Mouse (Mus musculus) cerebellum, adult 2 months (tissue): ENCODE data around the gene Akr7a5. TPM values are rescaled to one million over a fixed set of nuclear protein-coding genes. Genes with fewer than 3 reads are reported as not detected.

Experiments
- DNase-seq, 2 experiments: peaks; one replicate each; pipeline ENCODE4 v3.0.0; 2021
- H3K27ac ChIP-seq: fragments of 200-500 bp; 2 replicates; pipeline ENCODE4 v1.5.1; 2012; ENCODE audit warnings: low read length, control low read depth, inconsistent platforms; ENCODE audit not compliant: insufficient read depth
- H3K27me3 ChIP-seq: fragments of 200-500 bp; 2 replicates; pipeline ENCODE4 v1.6.1; 2012; ENCODE audit warnings: inconsistent platforms, mild to moderate bottlenecking, low read length, moderate library complexity; ENCODE audit not compliant: control insufficient read depth, insufficient read depth
- H3K4me1 ChIP-seq: fragments of 200-500 bp; 2 replicates; pipeline ENCODE4 v1.6.1; 2011; ENCODE audit warnings: low read length; ENCODE audit not compliant: control insufficient read depth, insufficient read depth
- H3K4me3 ChIP-seq: fragments of 200-500 bp; replicated peaks from 2 replicates; pipeline ENCODE3; 2011; ENCODE audit warnings: mild to moderate bottlenecking, low read depth, low read length, control low read depth; ENCODE audit not compliant: insufficient read depth
- CTCF ChIP-seq: fragments of 200-500 bp; IDR thresholded peaks from 2 replicates; pipeline ENCODE4 v1.5.1; 2011; ENCODE audit warnings: low read depth, mild to moderate bottlenecking, control low read depth, low read length, moderate library complexity, borderline replicate concordance; ENCODE audit not compliant: insufficient read depth
- POLR2A ChIP-seq: fragments of 200-500 bp; IDR thresholded peaks from 2 replicates; pipeline ENCODE4 v1.6.1; 2011; ENCODE audit warnings: low read length, control low read depth, borderline replicate concordance; ENCODE audit not compliant: insufficient read depth
- WGBS: fragments of 180-500 bp; shearing (Covaris S2); methylation state at CpG from one replicate; pipeline ENCODE4 v1.1.7; 2018; 5-methylcytosine and 5-hydroxymethylcytosine counted together
- polyA plus RNA-seq: library from polyadenylated mRNA; depleted of rRNA; stranded (reverse); fragments of >200 nt; gene quantifications from 2 replicates; pipeline ENCODE4 v1.2.3, GENCODE M21; 2012; rRNA removed

The Akr7a5 gene
- polyA plus RNA-seq, 1 experiment = 22.3 TPM

- Histone ChIP-seq H3K27me3 (no peaks in the 10 kb centered on the region), H3K27ac (no peak overlapping the region), H3K4me3 (no peak overlapping the region), H3K4me1 (no peaks in the 10 kb centered on the region)
- DNase-seq = peak; percentile 29
- TF ChIP-seq CTCF (no peak), POLR2A (no peak)
- 25% methylated on average over 5 of the region's 5 CpGs for whole genome bisulfite sequencing
Measured at GRCm38 (mm10) chr4:139343718-139344117, 33.2 kb downstream of the Akr7a5 start.

- DNase-seq = no peak
- no peak overlapping the region for H3K4me3 ChIP-seq
- H3K4me1 ChIP-seq = no peaks in the 10 kb centered on the region
- no peak overlapping the region for H3K27ac ChIP-seq
- H3K27me3 ChIP-seq = no peaks in the 10 kb centered on the region
- 70% methylated on average over 23 of the region's 23 CpGs for WGBS
- TF ChIP-seq POLR2A = no peak
- no peak for TF ChIP-seq CTCF
Measured at GRCm38 (mm10) chr4:139345416-139346019, 35.0 kb downstream of the Akr7a5 start.

GRCm38 (mm10) chr4:139351931-139352711 lies 41.6 kb downstream of the Akr7a5 start, which contains the start of the genes Mrto4, Emc1 and Ubr4:
Gene Mrto4, minus strand, starts transcription at chr4:139352576.
Gene Emc1, plus strand, starts transcription at chr4:139352587.
Gene Ubr4, plus strand, starts transcription at chr4:139352609.
- TF ChIP-seq POLR2A = peak; percentile 62; the same call in 1 of the 2 replicates
- TF ChIP-seq CTCF = no peak
- H3K27me3 ChIP-seq = no peaks in the 10 kb centered on the region
- H3K4me3 ChIP-seq = peak within 1 kb of the TSS; percentile 99
- DNase-seq = peak; percentile 85 to 90
- 1% methylated on average over 64 of the region's 64 CpGs for WGBS
- H3K27ac ChIP-seq = peak within 1 kb of the TSS; percentile 95
- H3K4me1 ChIP-seq = peaks cover 3% of the 10 kb centered on the region; the same call in 1 of the 2 replicates

GRCm38 (mm10) chr4:139352832-139353231 lies 42.3 kb downstream of the Akr7a5 start:
- Histone ChIP-seq H3K4me3 (peak overlapping the region; percentile 99), H3K27ac (peak overlapping the region; percentile 95; the same call in 1 of the 2 replicates), H3K4me1 (peaks cover 3% of the 10 kb centered on the region; the same call in 1 of the 2 replicates), H3K27me3 (no peaks in the 10 kb centered on the region)
- WGBS = 0% methylated on average over 7 of the region's 7 CpGs
- no peak for TF ChIP-seq POLR2A
- TF ChIP-seq CTCF = no peak
- DNase-seq = no peak

GRCm38 (mm10) chr4:139357211-139357610 lies 46.7 kb downstream of the Akr7a5 start:
- Histone ChIP-seq H3K27me3 (no peaks in the 10 kb centered on the region), H3K4me3 (no peak overlapping the region), H3K27ac (no peak overlapping the region), H3K4me1 (no peaks in the 10 kb centered on the region)
- TF ChIP-seq CTCF (no peak), POLR2A (no peak)
- no peak for DNase-seq
- 91% methylated on average over 3 of the region's 3 CpGs for WGBS

- no peak overlapping the region for H3K27ac ChIP-seq
- no peaks in the 10 kb centered on the region for H3K4me1 ChIP-seq
- no peak for DNase-seq
- TF ChIP-seq POLR2A = no peak
- TF ChIP-seq CTCF = no peak
- no peaks in the 10 kb centered on the region for H3K27me3 ChIP-seq
- no peak overlapping the region for H3K4me3 ChIP-seq
- WGBS = 91% methylated on average over 11 of the region's 11 CpGs
Measured at GRCm38 (mm10) chr4:139360761-139361548, 50.4 kb downstream of the Akr7a5 start.

- Histone ChIP-seq H3K4me1 (no peaks in the 10 kb centered on the region), H3K27me3 (no peaks in the 10 kb centered on the region), H3K4me3 (no peak overlapping the region), H3K27ac (no peak overlapping the region)
- TF ChIP-seq POLR2A (no peak), CTCF (no peak)
- 96% methylated on average over 3 of the region's 3 CpGs for WGBS
- DNase-seq = no peak
Measured at GRCm38 (mm10) chr4:139367336-139367735, 56.8 kb downstream of the Akr7a5 start.

Other genes starting within 250 kb of the Akr7a5 start
- gene Htr6, start 235.2 kb upstream of the Akr7a5 start, polyA plus RNA-seq = 1.1 and 1.2 TPM in 2 replicates
- gene Nbl1, start 217.8 kb upstream of the Akr7a5 start, polyA plus RNA-seq = 55.0 and 63.1 TPM in 2 replicates
- 212 and 218 TPM in 2 replicates for gene Minos1, start 179.6 kb upstream of the Akr7a5 start, polyA plus RNA-seq
- gene Capzb, start 117.8 kb upstream of the Akr7a5 start, polyA plus RNA-seq = 199 and 220 TPM in 2 replicates
- gene Pqlc2, start within 50 bp of the Akr7a5 start, polyA plus RNA-seq = 42.3 and 44.4 TPM in 2 replicates
- 50.2 and 56.4 TPM in 2 replicates for gene Mrto4, start 41.8 kb downstream of the Akr7a5 start, polyA plus RNA-seq
- 77.1 and 78.2 TPM in 2 replicates for gene Emc1, start 41.8 kb downstream of the Akr7a5 start, polyA plus RNA-seq
- 256 TPM in 2 replicates for gene Ubr4, start 41.9 kb downstream of the Akr7a5 start, polyA plus RNA-seq
- 19.1 and 20.3 TPM in 2 replicates for gene Iffo2, start 219.8 kb downstream of the Akr7a5 start, polyA plus RNA-seq